Mouse (Mus musculus) liver, adult 2 months (tissue): ENCODE data around the gene Gemin5.

Experiments used
- CTCF ChIP-seq: fragments of 200-500 bp; IDR thresholded peaks from 2 replicates; pipeline ENCODE4 v1.5.1; 2011; ENCODE audit warnings: low read depth, low read length, control low read depth
- POLR2A ChIP-seq: fragments of 200-500 bp; IDR thresholded peaks from 2 replicates; pipeline ENCODE4 v1.6.1; 2011; ENCODE audit warnings: low read length, control low read depth; ENCODE audit not compliant: insufficient read depth; ENCODE audit errors: extremely low read depth

- no peak for TF ChIP-seq CTCF
- no peak for TF ChIP-seq POLR2A
Observed at GRCm38 (mm10) chr11:58200226-58200625, 31.9 kb upstream of the Gemin5 start.
